ENCODE assay signal across 7 mouse cellular contexts in genomic region chr5:151367881-151368394, GRCm38 (mm10).
A peak's percentile ranks its signal among the peaks of the same experiment; 100 is the strongest.
DNase-seq lines count a peak whose midpoint lies in the region; ATAC-seq and TF ChIP-seq lines count a peak whose summit lies in the region.

No protein-coding gene starts in this region.

- peaks cover 3% of the 10 kb centered on the region; the same call in 1 of the 2 replicates for H3K4me1 ChIP-seq in spleen, adult 2 months (ENCODE audit: control insufficient read depth, insufficient read depth, insufficient read length)
- H3K4me1 ChIP-seq in forebrain, embryonic 15.5 days, result peaks cover 16% of the 10 kb centered on the region
- H3K4me1 ChIP-seq in intestine, embryonic 16.5 days (ENCODE audit: control insufficient read depth, insufficient read depth, low read length), result peaks cover 2% of the 10 kb centered on the region; the same call in 1 of the 2 replicates
- peaks cover 12% of the 10 kb centered on the region for H3K4me1 ChIP-seq in lung, embryonic 15.5 days

- TF ChIP-seq POLR2A in spleen, adult 2 months (IDR thresholded peaks at IDR 0.05; ENCODE audit: low read depth, low read length), result no peak

- no peaks in the 10 kb centered on the region for H3K36me3 ChIP-seq in spleen, adult 2 months (ENCODE audit: control insufficient read depth, insufficient read depth, low read length)
- H3K36me3 ChIP-seq in forebrain, embryonic 15.5 days, result no peaks in the 10 kb centered on the region
- H3K36me3 ChIP-seq in intestine, embryonic 16.5 days (ENCODE audit: control insufficient read depth, insufficient read depth, low read length), result no peaks in the 10 kb centered on the region
- no peaks in the 10 kb centered on the region for H3K36me3 ChIP-seq in lung, embryonic 15.5 days

- peak overlapping the region; percentile 68 for H3K27ac ChIP-seq in spleen, adult 2 months (ENCODE audit: insufficient read depth, low read length)
- H3K27ac ChIP-seq in forebrain, embryonic 15.5 days (replicated peaks), result peak overlapping the region; percentile 98
- peak overlapping the region; percentile 82 for H3K27ac ChIP-seq in intestine, embryonic 16.5 days (ENCODE audit: low read length)
- peak overlapping the region; percentile 94 for H3K27ac ChIP-seq in lung, embryonic 15.5 days

- ATAC-seq in forebrain, embryonic 15.5 days (replicated peaks), result peak; percentile 41
- ATAC-seq in intestine, embryonic 16.5 days, result peak; percentile 17
- peak; percentile 45; the same call in 1 of the 2 replicates for ATAC-seq in lung, embryonic 15.5 days (ENCODE audit: borderline replicate concordance, extremely low read depth, low FRiP score, low TSS enrichment)

- 7% methylated on average over 16 of the region's 16 CpGs for WGBS in spleen, adult 2 months
- 7% methylated on average over 16 of the region's 16 CpGs for WGBS in forebrain, embryonic 15.5 days
- WGBS in intestine, embryonic 16.5 days, result 4% methylated on average over 16 of the region's 16 CpGs
- 3% methylated on average over 16 of the region's 16 CpGs for WGBS in lung, embryonic 15.5 days

- TF ChIP-seq CTCF in spleen, adult 2 months (IDR thresholded peaks at IDR 0.05; ENCODE audit: extremely low read depth, insufficient read depth, insufficient read length, insufficient replicate concordance), result no peak

- H3K27me3 ChIP-seq in spleen, adult 2 months (ENCODE audit: control insufficient read depth, insufficient read depth, low read length), result no peaks in the 10 kb centered on the region
- no peaks in the 10 kb centered on the region for H3K27me3 ChIP-seq in forebrain, embryonic 15.5 days
- H3K27me3 ChIP-seq in intestine, embryonic 16.5 days (replicated peaks; ENCODE audit: control insufficient read depth, insufficient read depth, low read length), result no peaks in the 10 kb centered on the region
- no peaks in the 10 kb centered on the region for H3K27me3 ChIP-seq in lung, embryonic 15.5 days

- H3K9ac ChIP-seq in forebrain, embryonic 15.5 days (replicated peaks), result peak overlapping the region; percentile 74
- peak overlapping the region; percentile 65 for H3K9ac ChIP-seq in intestine, embryonic 16.5 days (ENCODE audit: low read depth, low read length)
- H3K9ac ChIP-seq in lung, embryonic 15.5 days, result peak overlapping the region; percentile 60

- H3K4me3 ChIP-seq in spleen, adult 2 months (ENCODE audit: extremely low read depth, insufficient read depth, insufficient read length), result peak overlapping the region; percentile 62
- peak overlapping the region; percentile 68 for H3K4me3 ChIP-seq in forebrain, embryonic 15.5 days
- peak overlapping the region; percentile 52 for H3K4me3 ChIP-seq in intestine, embryonic 16.5 days (ENCODE audit: low read length)
- H3K4me3 ChIP-seq in lung, embryonic 15.5 days, result peak overlapping the region; percentile 54

- peak; percentile 4 to 15 for DNase-seq in spleen, adult 2 months (ENCODE audit: low read depth in 1 of 2, low spot score in 2 of 2)
- DNase-seq in spleen, postnatal 14 days (ENCODE audit: low spot score in 2 of 2), result no peak
- DNase-seq in brain, adult 2 months (ENCODE audit: low read depth, low spot score), result peak; percentile 69
- peak; percentile 42 for DNase-seq in ovary, postnatal 14 days (ENCODE audit: low spot score)

- no peaks in the 10 kb centered on the region for H3K9me3 ChIP-seq in forebrain, embryonic 15.5 days
- no peaks in the 10 kb centered on the region for H3K9me3 ChIP-seq in intestine, embryonic 16.5 days (ENCODE audit: control insufficient read depth, low read length)
- no peaks in the 10 kb centered on the region for H3K9me3 ChIP-seq in lung, embryonic 15.5 days

- H3K4me2 ChIP-seq in forebrain, embryonic 15.5 days (replicated peaks), result peak overlapping the region; percentile 72
- H3K4me2 ChIP-seq in intestine, embryonic 16.5 days (ENCODE audit: low read depth, low read length), result peak overlapping the region; percentile 54
- peak overlapping the region; percentile 68 for H3K4me2 ChIP-seq in lung, embryonic 15.5 days

Comparison
In these comparisons a context has a peak if more than half of its experiments do, and no peak if none do; other contexts are left out.
1. DNase-seq: peak in spleen, adult 2 months (2 of 2), brain, adult 2 months (single experiment) and ovary, postnatal 14 days (single experiment); none in spleen, postnatal 14 days (0 of 2).
2. Peak in every context shown above with its lines, with median percentiles within 50 percentile points of each other: H3K27ac ChIP-seq, H3K4me3 ChIP-seq, ATAC-seq, H3K4me2 ChIP-seq and H3K9ac ChIP-seq.